ENCODE assay signal across 22 mouse cellular contexts in genomic region chr8:13471484-13471883, GRCm38 (mm10). TPM values are rescaled to one million over a fixed set of nuclear protein-coding genes. Genes with fewer than 3 reads are reported as not detected.
DNase-seq lines count a peak whose midpoint lies in the region; ATAC-seq and TF ChIP-seq lines count a peak whose summit lies in the region.
"Had no signal": no experiment of that assay in that cellular context is flagged by ENCODE, and none has a peak within 500 bp of the region (broad histone marks: within the 10 kb centered on the region; RNA-seq: fewer than 3 reads in every experiment).

No protein-coding gene starts in this region.

- TF ChIP-seq EP300 in heart, adult 2 months (IDR thresholded peaks at IDR 0.05; ENCODE audit: insufficient read depth, low read depth, low read length) = no peak

- WGBS in heart, embryonic 13.5 days = 69% methylated on average over 11 of the region's 11 CpGs
- WGBS in heart, adult 2 months = 76% methylated on average over 11 of the region's 11 CpGs
- 63% methylated on average over 11 of the region's 11 CpGs for WGBS in heart, embryonic 16.5 days

- peaks cover 82% of the 10 kb centered on the region for H3K36me3 ChIP-seq in heart, embryonic 13.5 days
- 0 out of 2 replicates have a peak, but pooled peaks cover 4% of the 10 kb centered on the region for H3K36me3 ChIP-seq in heart, adult 2 months (ENCODE audit: control insufficient read depth, insufficient read depth, low read length)
- peaks cover 73% of the 10 kb centered on the region for H3K36me3 ChIP-seq in heart, embryonic 16.5 days (ENCODE audit: control insufficient read depth, insufficient read depth)
- H3K36me3 ChIP-seq: embryonic facial prominence, embryonic 10.5 days; embryonic facial prominence, embryonic 12.5 days; forebrain, embryonic 15.5 days; G1E had no signal

- no peak for TF ChIP-seq POLR2A in heart, adult 2 months (IDR thresholded peaks at IDR 0.05; ENCODE audit: insufficient read depth, low read depth, low read length)

- H3K4me1 ChIP-seq in heart, embryonic 13.5 days = peaks cover 22% of the 10 kb centered on the region
- peaks cover 2% of the 10 kb centered on the region; the same call in 1 of the 2 replicates for H3K4me1 ChIP-seq in heart, adult 2 months (ENCODE audit: control insufficient read depth, insufficient read depth, low read length)
- peaks cover 15% of the 10 kb centered on the region for H3K4me1 ChIP-seq in heart, embryonic 16.5 days (ENCODE audit: control insufficient read depth, insufficient read depth, low read length)
- H3K4me1 ChIP-seq: forebrain, embryonic 13.5 days; forebrain, embryonic 15.5 days had no signal

- H3K27ac ChIP-seq in gastrocnemius, adult 2 months = peak overlapping the region; percentile 89; the same call in 1 of the 2 replicates
- H3K27ac ChIP-seq in heart, embryonic 13.5 days (replicated peaks) = peak overlapping the region; percentile 74
- no peak overlapping the region for H3K27ac ChIP-seq in heart, adult 2 months
- H3K27ac ChIP-seq in heart, embryonic 16.5 days (ENCODE audit: low read length) = peak overlapping the region; percentile 54
- H3K27ac ChIP-seq: embryonic facial prominence, embryonic 10.5 days; embryonic facial prominence, embryonic 12.5 days; forebrain, embryonic 13.5 days; forebrain, embryonic 15.5 days had no signal

- no peak overlapping the region for H3K9ac ChIP-seq in heart, embryonic 13.5 days
- H3K9ac ChIP-seq in heart, adult 2 months (ENCODE audit: low read depth, low read length) = no peak overlapping the region
- H3K9ac ChIP-seq in heart, embryonic 16.5 days (ENCODE audit: low read length) = no peak overlapping the region
- H3K9ac ChIP-seq: embryonic facial prominence, embryonic 12.5 days; forebrain, embryonic 13.5 days; forebrain, embryonic 15.5 days had no signal

- ATAC-seq in heart, embryonic 13.5 days (ENCODE audit: extremely low read depth, insufficient number of reproducible peaks, low FRiP score, low TSS enrichment) = no peak
- no peak for ATAC-seq in heart, embryonic 16.5 days (replicated peaks; ENCODE audit: extremely low read depth, insufficient read depth, low FRiP score)
- ATAC-seq: activated CD4-positive, CD25-positive, alpha-beta regulatory T cell, adult 4 months; CD4-positive, CD25-positive, alpha-beta regulatory T cell, adult 4 months; forebrain, embryonic 13.5 days; forebrain, embryonic 15.5 days; Patski had no signal

- H3K79me2 ChIP-seq in heart, adult 2 months (replicated peaks; ENCODE audit: control insufficient read depth, insufficient read depth, low read length) = no peaks in the 10 kb centered on the region

- H3K27me3 ChIP-seq in heart, embryonic 13.5 days (replicated peaks) = no peaks in the 10 kb centered on the region
- H3K27me3 ChIP-seq in heart, adult 2 months (ENCODE audit: control insufficient read depth, insufficient read depth, low read length) = no peaks in the 10 kb centered on the region
- no peaks in the 10 kb centered on the region for H3K27me3 ChIP-seq in heart, embryonic 16.5 days (ENCODE audit: control insufficient read depth, insufficient read depth, low read length)
- H3K27me3 ChIP-seq: embryonic facial prominence, embryonic 12.5 days; forebrain, embryonic 13.5 days; forebrain, embryonic 15.5 days; Patski had no signal

- no peak for DNase-seq in gastrocnemius, adult 2 months
- DNase-seq in gastrocnemius, postnatal 4 days (ENCODE audit: low spot score in 2 of 2) = no peak
- DNase-seq in heart, adult 2 months = no peak
- no peak for DNase-seq in heart, postnatal 36 days
- DNase-seq: adrenal gland, adult 8-10 months; B cell, adult 2 months; cerebellum, adult 11-12 months; cerebellum, adult 2 months; cerebellum, adult 9-10 months; cerebellum, postnatal 25 days had no signal

- intact Hi-C loops in gastrocnemius, adult 2 months (cut with DNase I) = no loop called here
- intact Hi-C loops in heart, adult 2 months (cut with DNase I) = no loop called here
- intact Hi-C loops in heart, postnatal 36 days (cut with DNase I) = no loop called here

- no peak overlapping the region for H3K4me3 ChIP-seq in gastrocnemius, adult 2 months
- H3K4me3 ChIP-seq in heart, embryonic 13.5 days = no peak overlapping the region
- no peak overlapping the region for H3K4me3 ChIP-seq in heart, adult 2 months
- no peak overlapping the region for H3K4me3 ChIP-seq in heart, embryonic 16.5 days (ENCODE audit: low read length)
- H3K4me3 ChIP-seq: embryonic facial prominence, embryonic 10.5 days; embryonic facial prominence, embryonic 12.5 days; forebrain, embryonic 13.5 days; forebrain, embryonic 15.5 days had no signal

- TF ChIP-seq CTCF in gastrocnemius, adult 2 months (IDR thresholded peaks at IDR 0.05) = no peak
- no peak for TF ChIP-seq CTCF in heart, adult 2 months (IDR thresholded peaks at IDR 0.05)

- H3K4me2 ChIP-seq in heart, embryonic 13.5 days = no peak overlapping the region
- H3K4me2 ChIP-seq in heart, embryonic 16.5 days (ENCODE audit: low read depth, low read length) = no peak overlapping the region
- H3K4me2 ChIP-seq: embryonic facial prominence, embryonic 12.5 days; forebrain, embryonic 13.5 days; forebrain, embryonic 15.5 days had no signal

- no peaks in the 10 kb centered on the region for H3K9me3 ChIP-seq in heart, embryonic 13.5 days
- H3K9me3 ChIP-seq in heart, embryonic 16.5 days (replicated peaks; ENCODE audit: control insufficient read depth, low read length) = no peaks in the 10 kb centered on the region
- H3K9me3 ChIP-seq: embryonic facial prominence, embryonic 10.5 days; embryonic facial prominence, embryonic 12.5 days; forebrain, embryonic 13.5 days; forebrain, embryonic 15.5 days; G1E had no signal

RNA-seq across cellular contexts. Expression of gene Gas6, which starts 22.8 kb away (rescaled TPM):
- total RNA-seq in gastrocnemius, adult 2 months (2021) = 10 to 100 TPM; 63.4 to 87.3 TPM
- total RNA-seq in gastrocnemius, postnatal 4 days (2021) = 100 to 1,000 TPM; 111 to 121 TPM
- polyA plus RNA-seq in heart, embryonic 13.5 days (2015; fragmentation: Nextera tagmentation; extraction: Ambion mirVana) = 101 and 110 TPM in 2 replicates
- 100 to 1,000 TPM; 114 to 129 TPM for total RNA-seq in heart, adult 2 months (2021)
- 133 and 153 TPM in 2 replicates for polyA plus RNA-seq in heart, adult 2 months (2012; rRNA removed)
- polyA plus RNA-seq in heart, embryonic 16.5 days (2015; fragmentation: Nextera tagmentation; extraction: Ambion mirVana) = 268 and 275 TPM in 2 replicates
- total RNA-seq in heart, postnatal 36 days (2021) = 100 to 1,000 TPM; 117 to 135 TPM
- total RNA-seq: CH12.LX, G1E had no signal
- polyA plus RNA-seq: activated CD4-positive, CD25-positive, alpha-beta regulatory T cell, adult 4 months; CD4-positive, CD25-positive, alpha-beta regulatory T cell, adult 4 months; G1E had no signal

RNA-seq across cellular contexts. Expression of gene Tmem255b, which starts 36.5 kb away (rescaled TPM):
- total RNA-seq in gastrocnemius, adult 2 months (2021) = 1 to 10 TPM; 2.6 to 3.1 TPM
- 1 to 10 TPM; 3.0 to 5.5 TPM for total RNA-seq in gastrocnemius, postnatal 4 days (2021)
- polyA plus RNA-seq in heart, embryonic 13.5 days (2015; fragmentation: Nextera tagmentation; extraction: Ambion mirVana) = 0.62 and 0.71 TPM in 2 replicates
- total RNA-seq in heart, adult 2 months (2021) = 1 to 10 TPM; 4.8 to 8.0 TPM
- 10.2 and 17.0 TPM in 2 replicates for polyA plus RNA-seq in heart, adult 2 months (2012; rRNA removed)
- 2.3 and 3.1 TPM in 2 replicates for polyA plus RNA-seq in heart, embryonic 16.5 days (2015; fragmentation: Nextera tagmentation; extraction: Ambion mirVana)
- total RNA-seq in heart, postnatal 36 days (2021) = 1 to 10 TPM; 6.3 to 6.7 TPM
- total RNA-seq: CH12.LX, G1E had no signal
- polyA plus RNA-seq: activated CD4-positive, CD25-positive, alpha-beta regulatory T cell, adult 4 months; CD4-positive, CD25-positive, alpha-beta regulatory T cell, adult 4 months; forebrain, embryonic 11.5 days; forebrain, embryonic 13.5 days; forebrain, embryonic 15.5 days; G1E had no signal
